Mouse (Mus musculus) CD4-positive helper T cell, adult 2 months (primary cell): ENCODE measurements around the gene Tekt5.
A peak's percentile ranks its signal among the peaks of the same experiment; 100 is the strongest.

Source experiments
- DNase-seq: peaks from one replicate; pipeline ENCODE4 v3.0.0-alpha.2; 2012; ENCODE audit warnings: low read depth, missing footprints, low spot score

Tekt5 gene

GRCm38 (mm10) chr16:10336454-10337421 lies 58.6 kb downstream of the Tekt5 start:
- DNase-seq = no peak

- DNase-seq = no peak
Observed at GRCm38 (mm10) chr16:10335953-10336352, 59.3 kb downstream of the Tekt5 start.

- DNase-seq = no peak
Observed at GRCm38 (mm10) chr16:10332732-10333131, 62.6 kb downstream of the Tekt5 start.

- no peak for DNase-seq
Observed at GRCm38 (mm10) chr16:10330586-10331495, 64.4 kb downstream of the Tekt5 start.

- DNase-seq = no peak
Observed at GRCm38 (mm10) chr16:10327563-10328333, 67.5 kb downstream of the Tekt5 start.

GRCm38 (mm10) chr16:10319914-10320569 lies 75.2 kb downstream of the Tekt5 start:
- no peak for DNase-seq

- no peak for DNase-seq
Observed at GRCm38 (mm10) chr16:10317197-10317544, 78.1 kb downstream of the Tekt5 start.

GRCm38 (mm10) chr16:10316493-10317196 lies 78.6 kb downstream of the Tekt5 start:
- DNase-seq = no peak

GRCm38 (mm10) chr16:10313646-10314088 lies 81.6 kb downstream of the Tekt5 start, which contains the start of gene Emp2:
Emp2 (minus strand) TSS chr16:10313968.
- DNase-seq = peak; percentile 4

GRCm38 (mm10) chr16:10313226-10313625 lies 82.1 kb downstream of the Tekt5 start:
- DNase-seq = no peak

GRCm38 (mm10) chr16:10311989-10312388 lies 83.3 kb downstream of the Tekt5 start:
- no peak for DNase-seq

- DNase-seq = no peak
Observed at GRCm38 (mm10) chr16:10311086-10311485, 84.2 kb downstream of the Tekt5 start.

GRCm38 (mm10) chr16:10310507-10310906 lies 84.8 kb downstream of the Tekt5 start:
- no peak for DNase-seq
